Mouse (Mus musculus) adrenal gland, postnatal 36 days (tissue): Measurements from ENCODE around the gene 1190002N15Rik. TPM values are rescaled to one million over a fixed set of nuclear protein-coding genes. Genes with fewer than 3 reads are reported as not detected.

Experiments used
- DNase-seq, 2 experiments: peaks; one replicate each; pipeline ENCODE4 v3.0.0; 2021; ENCODE audit warnings: mixed read lengths in 1 of 2
- long read RNA-seq, 2 experiments: library from polyadenylated mRNA; stranded (forward); transcript quantifications; one replicate each; pipeline ENCODE4 v2.0.0; 2021; ENCODE audit warnings: borderline sequencing depth in 2 of 2
- total RNA-seq, 2 experiments: library from RNA; stranded (reverse); gene quantifications; 2 replicates each; pipeline ENCODE4 v1.2.3; 2021

Gene 1190002N15Rik
- total RNA-seq = 10 to 100 TPM; 17.8 to 25.4 TPM
- long read RNA-seq, experiment 1, partial matches to known transcripts = 4 of 8 reads
- long read RNA-seq, experiment 1, other reads (novel, unspliced or antisense) = 0 of 8 reads
- long read RNA-seq, experiment 2, partial matches to known transcripts = 0 of 1 reads
- long read RNA-seq, experiment 2, other reads (novel, unspliced or antisense) = 0 of 1 reads

DNA sequence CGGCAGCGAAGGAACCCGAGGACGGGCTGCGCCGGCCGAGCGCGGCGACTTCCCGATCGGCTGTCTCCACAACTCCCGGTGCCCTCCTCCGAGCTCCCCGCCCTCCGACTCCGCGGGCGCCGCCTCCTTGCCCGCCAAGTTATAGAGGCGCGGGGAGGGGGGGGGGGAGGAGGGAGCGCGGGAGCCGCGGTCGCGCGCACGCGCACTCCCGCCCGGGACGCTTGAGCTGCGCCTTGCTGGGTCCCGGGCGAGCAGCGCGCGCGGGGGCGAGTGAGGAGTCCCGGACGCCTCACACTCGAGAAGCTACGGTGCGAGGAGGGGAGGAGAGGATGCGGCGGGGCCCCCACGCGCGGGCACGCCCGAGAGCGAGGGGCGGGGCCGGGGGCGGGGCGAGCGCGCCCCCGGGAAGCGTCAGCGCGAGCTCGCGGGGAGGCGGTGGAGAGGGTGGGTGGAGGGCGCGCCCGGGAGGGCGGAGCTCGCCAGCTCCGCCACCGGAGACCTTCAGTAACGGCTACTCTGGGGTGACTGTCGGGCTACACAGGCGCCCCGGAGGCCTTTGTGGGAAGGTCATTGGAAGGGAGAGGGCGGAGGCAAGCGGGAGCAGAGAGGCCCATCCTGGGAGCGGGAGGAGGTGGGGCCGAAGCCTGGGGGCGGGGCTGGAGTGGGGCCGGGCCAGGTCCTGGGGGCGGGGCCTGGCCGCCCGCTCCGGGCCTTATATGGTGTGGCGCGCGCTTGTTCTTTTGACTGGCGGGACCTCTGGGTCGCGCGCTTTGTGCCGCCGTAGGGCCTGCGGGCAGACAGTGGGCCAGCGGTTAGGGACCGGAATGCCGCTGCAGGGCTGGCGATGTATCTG lies at the start of gene 1190002N15Rik:
Gene 1190002N15Rik (minus strand): TSS at position 112 of the 853 bp plus-strand sequence.
- DNase-seq = peak; percentile 95 to 98

DNA sequence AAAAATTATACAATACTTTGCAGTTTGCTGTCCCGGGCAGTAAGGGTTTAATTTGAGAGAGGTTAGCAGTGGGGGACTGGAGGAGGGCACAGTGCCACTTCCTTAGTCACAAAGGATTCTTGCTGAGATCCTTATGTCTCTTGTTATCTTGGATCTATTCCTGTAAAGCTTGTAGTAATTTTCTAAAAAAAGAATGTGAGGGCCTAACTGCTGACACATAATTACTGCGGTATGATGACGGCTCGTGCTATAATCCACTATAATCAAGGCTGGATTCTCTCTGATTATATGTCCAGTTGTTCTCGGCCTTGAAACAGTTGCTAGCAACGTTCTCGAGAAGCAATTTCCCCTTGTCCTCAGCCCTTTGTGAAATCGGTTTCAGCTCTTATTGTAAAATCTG lies 44.4 kb upstream of the 1190002N15Rik start:
- no peak for DNase-seq

DNA sequence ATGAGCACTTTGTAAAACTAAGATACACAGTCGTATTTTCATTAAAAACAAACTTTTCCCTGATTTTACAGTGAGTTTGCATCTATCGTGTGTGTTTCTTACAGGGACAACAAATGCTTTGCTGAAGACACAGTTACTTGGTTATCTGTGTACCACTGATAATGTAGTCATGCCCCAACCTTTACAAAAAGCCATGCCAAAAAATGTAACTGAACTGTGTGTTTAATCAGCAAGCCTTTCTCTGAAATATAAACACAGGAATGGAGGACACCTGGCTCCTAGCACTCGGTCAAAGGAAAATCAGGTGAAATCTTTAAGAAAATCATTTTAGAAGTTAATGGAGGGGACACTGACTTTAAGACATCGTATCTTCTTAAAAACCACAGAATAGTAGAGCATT lies 43.8 kb upstream of the 1190002N15Rik start:
- no peak for DNase-seq

DNA sequence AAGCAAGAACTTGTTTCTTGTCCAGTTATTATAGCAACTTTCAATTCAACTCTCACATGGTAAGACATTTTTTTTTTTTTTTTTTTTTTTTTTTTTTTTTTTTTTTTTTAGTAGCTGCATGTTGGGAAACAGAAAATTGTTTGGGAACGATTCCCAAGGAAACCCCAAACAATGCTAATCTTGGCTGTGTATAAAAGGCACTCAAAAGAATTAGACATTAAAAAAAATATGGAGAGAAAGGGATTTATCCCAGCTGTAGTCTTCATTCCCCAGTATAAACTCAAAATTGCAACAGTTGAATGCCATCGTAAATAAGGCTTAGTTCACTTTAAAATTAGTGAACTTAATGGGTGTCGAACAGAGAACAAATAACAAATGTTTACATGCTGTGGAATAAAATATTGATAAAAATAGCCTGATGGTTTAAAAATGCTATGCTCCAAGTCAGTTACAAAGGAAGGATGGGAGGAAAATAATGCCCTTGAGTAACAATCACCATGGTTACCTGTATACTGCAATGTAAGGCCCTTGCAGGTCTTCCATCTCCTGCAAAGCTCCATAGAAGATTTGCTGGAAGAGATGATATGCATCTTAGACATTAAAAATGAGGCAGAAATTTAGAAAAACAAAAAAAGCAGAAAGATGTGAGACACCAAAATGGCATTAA lies 42.3 kb upstream of the 1190002N15Rik start:
- DNase-seq = no peak

DNA sequence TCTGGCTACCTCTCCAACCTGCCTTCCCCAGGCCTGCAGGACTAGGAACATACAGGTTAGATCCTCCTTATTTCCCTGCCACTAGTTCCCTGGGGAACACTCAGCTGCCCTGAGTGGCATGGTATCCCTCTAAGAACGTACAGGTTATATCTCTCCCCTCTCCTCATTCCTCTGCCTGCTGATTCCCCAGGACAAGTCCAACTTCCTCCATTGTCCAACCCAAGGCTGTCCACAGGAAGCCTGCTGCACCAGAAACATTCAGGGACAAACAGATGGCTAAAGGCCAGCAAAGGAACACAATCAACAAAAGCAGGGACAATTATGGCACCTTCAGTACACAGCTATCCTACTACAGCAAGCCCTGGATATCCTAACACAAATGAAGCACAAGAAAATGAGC lies 33.9 kb upstream of the 1190002N15Rik start:
- DNase-seq = no peak

DNA sequence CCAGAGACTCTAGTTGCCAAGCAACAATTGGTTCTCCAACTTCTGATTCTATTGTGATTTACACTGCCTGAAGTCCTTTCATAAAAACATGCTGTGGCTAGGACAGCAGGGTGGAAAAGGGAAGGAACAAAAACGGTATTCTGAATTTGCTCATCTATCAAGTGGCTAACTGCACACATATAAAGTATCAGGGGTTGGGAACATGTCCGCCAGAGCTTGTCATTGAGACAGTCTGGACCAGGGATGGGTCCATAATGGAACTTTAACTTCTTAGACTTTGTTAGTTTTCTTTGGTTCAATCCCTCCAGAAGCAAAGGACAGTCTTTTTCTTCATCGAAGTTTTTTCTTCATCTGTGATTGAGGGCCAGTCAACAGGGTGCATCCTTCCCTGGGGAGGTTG lies 30.5 kb upstream of the 1190002N15Rik start:
- no peak for DNase-seq

DNA sequence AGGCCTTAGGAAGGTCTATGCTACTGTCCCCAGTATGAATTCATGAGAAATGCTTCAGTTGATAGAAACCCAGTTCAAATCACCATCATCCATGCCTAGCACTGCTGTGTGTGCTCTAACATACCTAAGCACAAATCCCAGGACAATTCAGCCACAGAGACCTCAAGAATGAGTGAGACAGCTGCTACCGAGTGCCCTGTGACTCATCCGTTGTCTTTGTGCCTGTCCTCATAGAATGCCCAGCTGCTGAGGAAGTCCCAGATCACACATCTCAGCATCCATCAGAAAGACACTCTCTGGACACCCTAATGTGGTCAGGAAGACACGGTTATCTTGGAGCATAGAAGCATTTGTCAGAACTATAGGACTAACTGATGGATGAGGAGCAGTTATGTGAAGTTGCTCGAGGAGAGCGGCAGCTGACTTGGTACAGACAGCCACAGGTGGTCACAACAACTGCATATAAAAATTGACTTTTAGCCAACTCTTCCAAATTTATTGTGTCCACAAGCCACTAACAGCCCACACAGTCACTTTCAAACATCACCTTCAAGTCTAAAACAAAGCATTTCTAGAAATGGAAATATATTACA lies 29.9 kb upstream of the 1190002N15Rik start:
- no peak for DNase-seq

DNA sequence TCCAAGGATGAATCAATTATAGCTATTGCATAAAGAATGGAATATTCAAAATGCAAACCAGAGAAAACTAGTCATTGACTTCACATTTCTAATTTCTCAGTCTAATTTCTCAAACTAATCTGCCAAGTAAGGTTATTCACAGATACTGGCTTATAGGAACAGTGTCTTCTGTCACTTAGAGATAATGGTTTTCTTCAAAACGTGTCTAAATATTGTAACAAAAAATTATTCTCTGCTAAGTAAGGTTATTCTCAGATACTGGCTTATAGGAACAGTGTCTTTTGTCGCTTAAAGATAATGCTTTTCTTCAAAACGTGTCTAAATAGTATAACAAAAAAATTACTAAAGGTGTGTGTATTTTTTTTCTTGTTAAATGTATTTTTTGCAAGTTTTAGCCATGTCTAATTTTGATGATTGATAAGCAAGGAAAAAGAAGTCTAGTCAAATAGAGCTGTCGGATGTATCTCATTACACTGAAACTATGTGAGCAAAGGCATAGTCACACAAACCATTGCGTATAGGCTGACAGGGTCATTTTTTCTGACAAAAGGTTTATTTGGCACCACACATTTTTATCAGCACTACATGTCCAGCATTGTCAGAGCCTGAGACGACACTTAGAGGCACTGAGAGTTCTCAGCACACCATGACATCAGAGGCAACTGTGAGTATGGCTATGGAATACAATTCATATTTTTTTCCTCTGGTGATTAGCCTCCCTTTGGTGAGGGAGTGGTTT lies 19.1 kb upstream of the 1190002N15Rik start:
- DNase-seq = no peak

DNA sequence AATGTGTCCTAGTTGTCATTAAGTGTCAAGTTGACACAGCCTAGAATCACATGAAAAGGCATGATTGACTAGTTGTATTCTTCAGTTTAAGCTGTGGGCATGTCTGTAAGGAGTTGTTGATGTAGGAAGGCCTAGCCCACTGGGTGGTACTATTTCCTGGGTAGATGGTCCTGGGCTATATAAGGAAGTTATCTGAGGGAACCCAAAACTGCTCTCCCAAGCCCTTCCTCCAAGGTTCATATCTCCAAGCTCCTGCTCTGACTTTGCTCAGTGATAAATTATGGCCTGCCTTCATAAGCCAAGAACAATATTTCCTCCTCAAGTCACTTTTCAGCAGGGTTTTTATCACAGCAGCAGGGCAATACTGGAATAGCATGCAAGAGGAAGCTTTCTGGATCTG lies 18.4 kb upstream of the 1190002N15Rik start:
- no peak for DNase-seq

DNA sequence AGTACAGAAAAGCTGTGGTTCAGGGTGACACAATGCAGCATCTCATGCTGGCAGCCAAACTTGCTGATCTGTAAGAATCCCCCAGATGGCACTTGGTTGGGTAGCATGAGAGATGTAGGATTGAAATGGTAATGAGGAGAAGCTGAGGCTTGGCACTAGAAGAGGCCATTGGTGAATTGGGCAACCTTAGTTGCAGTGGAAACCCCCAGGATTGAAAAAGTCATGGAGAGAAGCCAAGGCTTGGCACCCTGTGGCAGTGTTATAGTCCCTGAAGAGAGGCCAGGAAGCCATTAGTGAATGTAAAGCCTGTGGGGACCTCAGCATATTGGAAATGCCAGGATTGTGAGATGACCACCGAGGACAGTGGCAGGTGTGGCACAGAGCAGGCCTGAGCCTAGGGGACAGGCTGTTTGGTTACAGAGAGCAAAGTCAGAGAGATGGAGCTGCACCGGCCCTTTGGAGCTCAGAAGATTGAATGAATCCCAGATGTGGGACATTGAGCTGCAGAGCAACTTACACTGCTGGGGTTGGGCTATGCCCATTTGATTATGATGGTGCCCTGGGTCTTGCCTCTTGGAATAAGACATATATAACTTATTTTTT lies 12.7 kb upstream of the 1190002N15Rik start:
- DNase-seq = no peak

DNA sequence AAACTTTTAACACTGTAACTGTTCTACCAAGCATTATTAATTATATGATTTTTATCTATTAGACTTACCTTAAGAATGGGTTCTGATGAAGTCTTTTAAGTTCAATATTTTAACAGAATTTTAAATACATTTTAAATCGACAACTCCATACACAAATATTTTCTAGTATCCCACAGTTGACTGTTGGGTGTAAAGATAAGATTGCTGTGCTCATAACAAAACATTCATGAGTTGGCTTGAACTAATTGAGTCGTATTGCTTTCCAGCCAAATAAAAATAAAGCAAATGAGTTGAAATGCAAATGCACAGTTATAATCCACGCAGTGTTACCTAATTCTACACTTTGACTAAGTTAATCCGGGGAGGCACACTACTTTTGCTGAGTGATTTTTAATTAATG lies 6.0 kb upstream of the 1190002N15Rik start:
- no peak for DNase-seq

DNA sequence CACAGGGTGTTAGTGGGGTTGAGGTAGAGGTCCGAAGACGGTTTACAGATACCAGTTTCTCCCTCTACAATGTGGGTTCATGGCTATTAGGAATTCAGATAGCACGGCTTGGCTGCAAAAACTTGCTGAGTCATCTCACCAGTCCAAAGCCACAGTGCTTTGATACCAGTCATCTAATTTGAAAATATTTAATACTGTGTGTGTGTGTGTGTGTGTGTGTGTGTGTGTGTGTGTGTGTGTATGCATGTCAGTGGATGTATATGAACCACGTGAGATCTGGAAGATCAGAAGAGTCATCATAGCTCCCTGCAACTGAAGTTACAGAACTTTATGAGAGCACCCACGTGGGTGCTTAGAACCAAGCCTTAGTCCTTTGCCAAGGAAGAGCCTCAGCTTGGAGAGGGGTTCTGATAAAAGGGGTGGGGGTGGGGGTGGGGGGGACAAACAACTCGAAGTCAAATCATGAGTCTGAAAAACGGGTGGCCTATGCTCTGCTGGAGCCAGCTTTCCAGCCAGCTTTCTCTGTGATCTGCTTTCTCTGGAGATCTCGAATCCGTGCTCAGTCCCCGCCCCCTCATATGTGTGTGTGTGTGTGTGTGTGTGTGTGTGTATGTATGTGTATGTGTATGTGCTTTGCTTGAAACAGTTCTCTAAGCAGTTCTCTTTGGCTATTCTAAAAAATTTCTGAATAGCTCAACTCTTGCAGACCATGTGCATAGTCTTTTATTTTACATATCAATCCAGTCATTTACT lies 2.6 kb upstream of the 1190002N15Rik start:
- peak; percentile 10 to 25 for DNase-seq

DNA sequence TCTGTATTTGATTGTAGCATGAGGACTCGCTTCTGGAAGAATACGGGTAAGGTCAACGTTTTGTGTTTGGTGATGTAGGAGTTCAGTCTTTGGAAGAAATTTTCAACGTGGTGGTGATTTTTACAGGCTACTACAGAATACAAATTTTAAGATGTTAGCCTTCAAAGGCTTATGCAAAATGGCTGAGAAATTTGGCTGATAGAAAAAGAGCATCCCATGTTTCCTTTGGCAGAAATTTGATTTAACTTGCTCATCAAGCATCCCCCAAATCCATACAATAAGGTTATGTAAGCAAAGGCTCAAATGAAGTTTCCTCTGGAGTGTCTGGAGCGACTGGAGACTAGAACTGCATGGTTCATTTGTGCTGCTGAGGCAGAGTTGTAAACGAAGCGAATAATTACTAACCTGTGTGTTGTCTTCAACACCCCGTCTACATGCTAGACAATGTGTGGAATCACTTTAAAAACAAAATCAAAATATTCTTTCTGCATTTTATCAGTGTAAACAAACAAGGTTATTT lies 1.5 kb upstream of the 1190002N15Rik start:
- no peak for DNase-seq

DNA sequence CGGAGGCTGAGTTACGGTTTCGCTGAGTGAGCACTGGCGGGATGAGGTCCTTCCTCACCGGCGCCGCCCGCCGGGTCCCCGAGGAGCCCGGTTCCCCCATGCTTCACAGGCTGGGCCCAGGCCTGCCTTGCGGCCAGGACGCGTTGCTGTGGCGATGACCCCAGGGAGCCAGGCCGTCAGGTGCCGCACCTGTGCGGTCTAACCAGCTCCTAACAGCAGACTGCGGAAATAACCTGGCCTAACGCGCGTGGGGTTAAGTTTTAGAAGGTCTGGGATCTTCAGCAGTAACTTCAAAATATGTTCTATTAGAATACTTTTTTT lies 902 bp upstream of the 1190002N15Rik start:
- DNase-seq = no peak

DNA sequence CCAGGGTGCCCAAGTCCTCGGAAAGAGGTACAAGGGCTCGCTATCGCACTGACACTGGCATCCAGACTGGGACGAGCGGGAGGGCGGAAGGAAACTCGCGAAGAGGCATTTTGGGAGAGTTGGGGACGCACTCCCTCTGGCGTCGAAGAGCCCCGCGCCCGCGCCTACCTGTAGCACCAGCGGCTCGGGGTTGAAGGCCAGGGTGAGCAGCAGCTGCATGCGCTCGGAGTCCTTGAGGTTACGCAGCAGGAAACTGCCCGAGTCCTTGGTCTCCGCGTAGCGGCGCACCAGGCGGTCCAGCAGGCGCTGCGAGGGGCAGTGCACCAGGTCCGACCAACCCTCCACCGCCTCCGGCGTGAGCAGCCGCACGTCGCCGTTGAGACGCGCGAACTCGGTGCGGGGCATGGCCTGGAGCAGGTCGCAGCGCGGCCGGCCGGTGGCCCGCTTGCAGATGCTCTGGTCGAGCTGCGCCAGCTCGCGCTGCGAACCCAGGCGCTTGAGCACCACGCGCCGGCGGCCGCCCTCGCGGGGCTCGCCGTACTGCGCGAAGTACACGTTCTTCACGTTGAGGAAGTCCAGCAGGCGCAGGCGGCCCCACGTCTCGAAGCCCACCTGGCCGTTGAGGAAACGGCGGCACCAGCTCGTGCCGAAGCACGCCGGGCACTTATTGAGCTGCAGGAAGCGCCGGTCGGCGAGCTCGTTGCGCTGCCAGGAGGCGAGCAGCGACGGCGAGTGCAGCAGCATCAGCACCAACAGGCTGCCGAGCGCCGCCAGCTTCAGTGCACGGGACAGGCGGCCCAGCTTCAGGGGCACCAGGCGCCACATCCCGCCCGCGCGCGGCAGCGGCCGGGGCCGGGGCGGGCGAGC lies 597 bp downstream of the 1190002N15Rik start:
- peak; percentile 78 to 79 for DNase-seq

DNA sequence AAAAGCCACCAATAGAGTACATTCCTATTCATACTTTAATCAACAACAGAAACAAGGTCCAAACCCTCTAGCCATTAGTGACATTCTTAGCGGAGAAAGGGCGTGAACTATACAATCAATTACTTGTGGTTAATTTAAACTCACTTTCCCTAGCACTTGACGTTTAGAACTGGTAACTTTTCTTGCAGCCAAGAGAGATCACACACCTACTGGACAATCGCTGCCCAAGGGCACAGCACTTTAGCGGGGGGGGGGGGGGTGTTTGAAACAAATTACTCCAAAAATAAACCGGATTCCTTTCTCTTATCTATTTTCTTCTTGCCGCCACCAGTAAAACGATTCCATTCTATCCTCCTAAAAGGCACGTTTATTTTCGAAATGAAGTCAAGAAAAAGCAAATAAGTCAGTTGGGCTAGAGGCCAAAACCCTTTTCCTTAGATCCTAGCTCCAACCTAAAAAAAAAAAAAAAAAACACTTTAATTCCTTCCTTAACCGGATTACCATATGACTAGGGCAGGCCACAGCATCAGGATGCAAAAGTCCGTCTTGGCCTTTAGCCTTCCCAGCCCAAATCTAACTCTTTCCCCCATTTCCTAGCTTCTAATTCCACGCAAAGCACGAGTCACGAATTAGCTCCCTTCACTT lies 1.5 kb downstream of the 1190002N15Rik start:
- DNase-seq = no peak

DNA sequence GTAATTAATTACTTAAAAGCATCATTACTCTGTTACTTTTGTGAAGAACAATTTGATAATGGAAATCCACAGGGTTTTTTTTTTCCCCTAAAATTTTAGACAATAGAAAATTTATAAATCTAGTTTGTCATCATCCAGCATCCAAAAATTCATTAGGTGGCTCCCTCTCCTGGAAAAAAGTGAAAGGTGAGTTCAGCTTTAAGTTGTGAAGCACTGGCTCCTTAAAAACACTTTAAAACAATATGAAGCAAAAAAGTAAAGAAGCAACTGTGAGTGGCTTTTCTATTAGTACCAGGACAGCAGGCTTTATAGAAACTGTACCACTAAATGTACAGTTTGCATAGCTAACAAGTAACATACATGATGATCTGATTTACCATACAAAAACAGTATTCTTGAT lies 3.1 kb downstream of the 1190002N15Rik start:
- DNase-seq = no peak

DNA sequence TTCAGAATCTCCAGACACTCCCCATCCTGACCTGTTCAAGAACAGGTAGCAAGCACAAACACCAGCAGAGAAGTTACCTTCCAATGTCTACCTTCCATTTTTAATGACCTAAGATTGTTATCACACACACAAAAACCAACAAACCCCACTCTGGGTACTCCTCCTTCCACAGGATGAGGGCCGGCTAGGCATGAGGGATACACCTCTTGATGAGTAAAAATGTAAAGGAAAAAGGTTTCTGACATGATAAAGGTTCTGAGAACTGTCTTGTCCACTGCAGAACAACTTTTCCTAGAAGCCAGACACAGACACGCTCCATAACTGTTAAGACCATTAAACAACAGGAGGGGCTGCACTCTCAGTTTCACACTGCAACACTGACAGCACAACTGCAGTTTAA lies 3.7 kb downstream of the 1190002N15Rik start:
- DNase-seq = no peak

DNA sequence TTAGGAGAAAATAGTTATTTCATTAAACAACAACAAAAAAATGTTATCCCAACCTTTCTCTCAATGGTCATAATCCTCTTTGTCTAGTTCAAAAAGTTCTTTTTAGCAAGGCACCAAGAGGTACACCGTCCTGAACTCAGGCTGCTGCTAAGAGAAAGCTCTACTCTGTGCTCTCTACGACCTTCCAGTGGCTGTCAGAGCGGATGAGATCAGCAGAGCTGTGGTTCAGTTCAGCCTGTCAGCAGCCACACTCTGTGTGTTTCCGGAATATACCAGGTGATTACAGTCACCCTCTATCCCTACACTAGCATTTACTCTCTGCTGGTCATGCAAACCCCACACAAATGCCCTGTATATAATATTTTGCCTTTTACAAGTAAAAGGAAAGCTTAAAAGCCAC lies 4.2 kb downstream of the 1190002N15Rik start:
- DNase-seq = peak; percentile 18 to 39
